Mouse (Mus musculus) heart, postnatal 36 days (tissue): ENCODE data around the gene Wfdc10. TPM values are rescaled to one million over a fixed set of nuclear protein-coding genes. Genes with fewer than 3 reads are reported as not detected.
"Not testable (repeated sequence)": the region's sequence is repeated elsewhere in the genome, so short reads cannot be mapped to it uniquely, and the experiment has no call there.

Experiments
- DNase-seq, 2 experiments: peaks; one replicate each; pipeline ENCODE4 v3.0.0; 2021 to 2022
- intact Hi-C: fragments of 180-260 bp; cut with DNase I; formaldehyde crosslinking; loops from one replicate; pipeline ENCODE4 v1.15.1; 2025
- total RNA-seq, 2 experiments: library from RNA; stranded (reverse); gene quantifications; 2 replicates each; pipeline ENCODE4 v1.2.3; 2021

The Wfdc10 gene
- not detected for total RNA-seq

- intact Hi-C loops: no loop called here
- peak; percentile 15 to 48 for DNase-seq
Measured at GRCm38 (mm10) chr2:164655858-164656257, at the start of gene Wfdc10. Gene Wfdc10 (plus strand): TSS chr2:164656046.

DNA sequence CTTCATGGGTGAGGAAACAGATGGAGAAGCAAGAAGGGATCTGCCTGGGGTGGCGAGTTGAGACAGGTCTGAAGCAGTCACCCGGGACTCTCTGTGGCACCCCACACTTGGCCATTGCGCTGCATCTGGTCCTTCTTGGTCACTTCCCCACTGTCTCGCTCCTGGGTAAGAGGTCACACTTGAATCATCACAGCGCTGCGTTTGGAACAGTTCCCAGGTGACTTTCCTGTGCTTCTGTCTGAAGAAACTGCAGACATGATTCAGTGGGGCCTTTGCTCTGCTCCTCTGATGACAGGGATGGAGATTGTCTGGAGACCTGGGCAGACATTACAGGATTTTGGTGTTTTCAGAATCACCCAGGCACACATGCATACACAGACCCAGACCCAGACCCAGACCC is 47.1 kb upstream of the Wfdc10 start:
- intact Hi-C loops: no loop called here
- DNase-seq: no peak

DNA sequence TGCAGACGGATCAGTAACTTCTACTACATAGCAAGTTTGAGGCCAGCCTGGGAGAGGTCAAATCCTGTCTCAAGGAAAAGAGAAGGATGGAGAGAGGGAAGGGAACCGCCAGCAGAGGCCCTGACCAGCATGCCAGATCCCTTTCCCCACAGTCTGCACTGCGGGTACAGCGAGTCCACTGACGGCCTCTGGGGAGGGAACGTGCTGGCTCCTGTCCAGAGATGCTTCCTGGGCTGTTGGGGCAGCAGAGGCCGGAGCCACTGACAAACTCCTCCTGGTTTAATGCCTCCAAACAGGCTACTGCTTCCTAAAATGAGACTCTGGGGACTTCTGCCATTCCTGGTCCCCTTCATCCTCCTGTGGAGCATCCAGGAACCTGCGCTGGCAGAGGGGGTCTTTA is 42.4 kb upstream of the Wfdc10 start, which contains the start of the genes Wfdc6b and Wfdc8:
Gene Wfdc6b, plus strand, starts transcription at position 52 of the 400 bp plus-strand sequence.
Gene Wfdc8, minus strand, starts transcription at position 156 of the 400 bp plus-strand sequence.
- intact Hi-C loops: not testable (repeated sequence)
- peak; percentile 49 to 54 for DNase-seq

GRCm38 (mm10) chr2:164615386-164615785 is 40.5 kb upstream of the Wfdc10 start:
- DNase-seq: no peak
- intact Hi-C loops: no loop called here

- intact Hi-C loops: no loop called here
- DNase-seq: no peak
Measured at GRCm38 (mm10) chr2:164619050-164619449, 36.8 kb upstream of the Wfdc10 start.

DNA sequence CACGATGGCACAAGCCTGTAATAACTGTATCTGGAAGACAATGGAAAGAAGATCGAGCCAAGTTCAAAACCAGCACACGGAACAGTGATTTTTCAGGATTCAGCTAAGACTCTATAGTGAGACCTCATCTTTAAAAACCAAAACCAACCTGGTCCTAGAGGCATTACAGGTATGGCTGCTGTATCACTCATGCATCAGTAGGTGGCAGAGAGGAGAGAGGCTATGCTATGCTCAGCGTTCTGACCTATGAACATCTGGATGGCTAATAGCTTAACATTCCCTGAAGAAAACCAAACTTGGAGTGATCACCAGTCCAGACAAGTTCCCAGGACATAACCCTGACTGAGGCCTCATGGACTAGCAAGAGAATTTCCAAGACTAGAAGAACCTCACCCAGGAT is 34.1 kb upstream of the Wfdc10 start:
- DNase-seq: no peak
- intact Hi-C loops: no loop called here

- DNase-seq: no peak
- intact Hi-C loops: no loop called here
Measured at GRCm38 (mm10) chr2:164635266-164635665, 20.6 kb upstream of the Wfdc10 start.

GRCm38 (mm10) chr2:164638696-164639095 is 17.1 kb upstream of the Wfdc10 start, which contains the start of gene Wfdc16:
Gene Wfdc16 (minus strand): TSS chr2:164638796.
- intact Hi-C loops: no loop called here
- DNase-seq: no peak

- intact Hi-C loops: no loop called here
- DNase-seq: no peak
Measured at GRCm38 (mm10) chr2:164641129-164641528, 14.7 kb upstream of the Wfdc10 start.

GRCm38 (mm10) chr2:164641881-164642673 is 13.8 kb upstream of the Wfdc10 start:
- intact Hi-C loops: no loop called here
- no peak for DNase-seq

DNA sequence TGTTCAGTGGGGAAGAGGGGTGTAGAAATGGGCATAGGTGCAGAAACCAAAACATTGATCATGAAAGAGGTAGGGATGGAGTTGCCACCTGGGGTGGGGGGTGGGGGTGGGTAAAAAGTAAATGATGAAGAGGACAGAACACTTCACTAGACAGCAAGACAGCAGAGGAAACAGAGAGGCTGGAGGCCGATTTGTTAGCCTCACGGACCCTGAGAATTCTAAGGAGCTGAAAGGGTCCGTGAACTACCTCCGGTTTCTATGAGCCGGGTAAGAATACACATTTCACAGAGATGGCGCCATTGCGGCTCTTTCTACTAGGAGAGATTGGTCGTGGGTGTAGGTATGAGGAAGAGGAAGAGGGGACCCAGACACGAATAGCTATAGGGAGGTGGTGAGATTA is 637 bp downstream of the Wfdc10 start, which contains the start of gene Wfdc9:
Gene Wfdc9, minus strand, starts transcription at position 101 of the 400 bp plus-strand sequence.
- DNase-seq: no peak
- intact Hi-C loops: no loop called here

- intact Hi-C loops: no loop called here
- DNase-seq: no peak
Measured at GRCm38 (mm10) chr2:164664851-164665250, 9.0 kb downstream of the Wfdc10 start.

- no peak for DNase-seq
- intact Hi-C loops: no loop called here
Measured at GRCm38 (mm10) chr2:164670261-164670660, 14.4 kb downstream of the Wfdc10 start.

GRCm38 (mm10) chr2:164670938-164671337 is 15.1 kb downstream of the Wfdc10 start:
- no peak for DNase-seq
- intact Hi-C loops: no loop called here

GRCm38 (mm10) chr2:164673987-164674386 is 18.1 kb downstream of the Wfdc10 start, which contains the start of gene Wfdc11:
Gene Wfdc11 (minus strand): TSS chr2:164674087.
- DNase-seq: no peak
- intact Hi-C loops: no loop called here

DNA sequence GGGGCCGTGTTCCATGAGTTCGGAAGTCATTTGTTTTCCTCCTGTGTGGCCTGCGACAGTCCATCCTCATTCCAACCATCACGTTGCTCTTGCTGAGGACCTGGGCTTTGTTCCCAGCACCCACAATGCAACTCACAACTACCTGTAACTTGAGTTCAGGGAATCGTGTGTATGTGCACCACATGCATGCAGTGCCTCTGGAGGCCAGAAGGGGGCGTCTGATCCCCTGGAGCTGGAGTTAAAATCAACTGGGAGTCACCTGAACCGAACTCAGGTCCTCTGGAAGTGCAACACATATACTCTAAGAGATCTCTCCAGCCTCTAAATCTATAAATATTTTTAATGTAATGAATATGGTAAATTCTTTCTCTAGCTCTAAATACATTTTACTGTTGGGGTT is 20.3 kb downstream of the Wfdc10 start:
- intact Hi-C loops: no loop called here
- DNase-seq: no peak

GRCm38 (mm10) chr2:164676916-164677685 is 21.3 kb downstream of the Wfdc10 start:
- no peak for DNase-seq
- intact Hi-C loops: no loop called here

DNA sequence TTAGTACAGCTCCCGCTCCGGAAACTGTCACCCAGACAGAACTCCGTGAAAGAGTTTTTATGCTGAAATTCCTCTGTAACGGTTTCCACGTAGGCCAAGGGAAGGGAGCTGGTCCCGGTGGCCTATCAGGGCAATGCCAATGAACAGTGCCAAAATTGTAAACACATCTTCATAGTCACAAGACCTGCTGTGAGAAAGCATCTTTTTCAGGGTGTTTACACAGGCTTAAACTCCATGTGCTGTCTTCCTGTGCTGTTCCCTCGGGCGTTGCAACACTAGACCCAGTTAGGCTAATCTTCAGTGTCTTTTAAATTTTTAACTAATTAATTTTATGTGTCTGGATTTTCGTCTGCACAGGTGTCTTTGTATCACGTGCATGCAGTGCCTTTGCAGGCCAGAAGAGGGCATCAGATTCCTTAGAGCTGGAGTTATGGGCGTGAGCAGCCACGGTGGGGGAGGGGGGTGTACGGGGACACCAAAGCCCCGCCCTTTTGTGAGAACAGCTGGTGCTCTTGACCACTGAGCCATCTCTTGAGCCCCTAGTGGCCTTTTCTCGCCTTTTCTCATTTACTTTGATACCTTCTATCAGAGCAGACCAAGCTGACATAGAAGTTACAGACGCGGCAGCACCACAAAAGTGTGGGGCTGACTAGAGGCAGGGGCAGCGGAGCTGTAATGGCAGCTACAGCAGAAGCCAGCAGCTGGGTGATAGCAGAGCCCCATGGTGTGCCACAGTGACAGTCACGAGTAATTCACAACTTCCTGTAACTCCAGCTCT is 23.2 kb downstream of the Wfdc10 start:
- peak; percentile 39 to 63 for DNase-seq

DNA sequence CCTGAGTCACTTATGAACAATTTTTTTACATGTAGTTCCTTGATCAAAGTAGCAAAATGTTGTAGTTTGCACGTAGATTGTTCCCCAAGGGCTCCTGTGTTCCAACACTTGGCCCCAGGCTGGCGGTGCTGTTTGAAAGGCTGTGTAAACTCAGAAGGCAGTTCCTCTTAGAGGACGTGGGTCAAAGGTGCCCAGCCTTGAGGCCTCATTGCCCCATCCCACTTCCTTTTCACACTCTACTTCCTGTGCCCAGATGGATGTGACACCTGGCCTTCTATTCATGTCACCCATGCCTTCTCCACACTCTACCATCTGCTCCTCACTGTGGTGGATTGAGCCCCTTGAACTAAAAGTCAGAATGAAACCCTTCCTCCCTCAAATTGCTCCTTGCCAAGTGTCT is 24.1 kb downstream of the Wfdc10 start:
- intact Hi-C loops: loop anchor here (5.0 kb wide), 2 partner anchors 47 to 117 kb away; no protein-coding TSS in a partner anchor

More for the DNA sequence above, 23.2 kb downstream of the Wfdc10 start:
- intact Hi-C loops: no loop called here

DNA sequence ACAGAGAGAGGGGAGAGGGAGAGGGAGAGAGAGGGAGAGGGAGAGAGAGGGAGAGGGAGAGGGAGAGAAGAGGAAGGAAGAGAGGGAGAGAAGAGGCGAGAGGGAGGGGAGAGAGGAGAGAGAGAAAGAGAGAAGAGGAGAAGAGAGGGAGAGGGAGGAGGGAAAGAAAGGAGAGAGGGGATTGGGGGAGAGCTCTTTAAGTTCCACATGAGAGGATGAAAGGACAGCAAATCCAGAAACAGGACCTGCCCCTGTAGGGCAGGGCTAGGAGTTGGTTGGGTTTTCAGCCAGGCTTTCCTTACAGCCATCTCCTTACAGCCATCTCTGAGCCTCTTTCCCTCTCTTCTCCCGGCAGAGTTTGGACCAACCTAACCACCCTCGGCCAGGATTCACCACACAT is 29.0 kb downstream of the Wfdc10 start, which contains the start of gene Wfdc13:
Gene Wfdc13, plus strand, starts transcription at position 301 of the 400 bp plus-strand sequence.
- intact Hi-C loops: loop anchor here (5.0 kb wide), 2 partner anchors 42 to 112 kb away; no protein-coding TSS in a partner anchor
- no peak for DNase-seq

More for the DNA sequence above, 24.1 kb downstream of the Wfdc10 start:
- DNase-seq: no peak
